31 mouse cellular contexts compared by ENCODE assay signal in the genomic region with DNA sequence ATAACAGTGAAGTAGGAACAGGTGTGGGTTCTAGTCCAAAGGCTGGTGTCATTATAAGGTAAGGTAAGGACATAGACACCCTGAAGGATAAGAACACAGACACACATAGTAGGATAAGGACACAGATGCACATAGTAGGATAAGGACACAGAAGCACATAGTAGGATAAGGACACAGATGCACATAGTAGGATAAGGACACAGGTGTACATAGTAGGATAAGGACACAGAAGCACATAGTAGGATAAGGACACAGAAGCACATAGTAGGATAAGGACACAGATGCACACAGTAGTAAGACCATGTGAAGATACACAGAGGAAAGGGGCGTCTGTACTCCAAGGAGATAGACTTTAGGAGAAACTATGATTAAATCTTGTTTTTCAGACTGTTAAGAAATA. TPM values are rescaled to one million over a fixed set of nuclear protein-coding genes. Genes with fewer than 3 reads are reported as not detected.
"Had no signal": no experiment of that assay in that cellular context is flagged by ENCODE, and none has a peak within 500 bp of the region (broad histone marks: within the 10 kb centered on the region; RNA-seq: fewer than 3 reads in every experiment).

No protein-coding gene starts in this region.

- H3K4me2 ChIP-seq: limb, embryonic 12.5 days; limb, embryonic 13.5 days; limb, embryonic 15.5 days; liver, embryonic 11.5 days; liver, embryonic 12.5 days; liver, embryonic 13.5 days; liver, embryonic 15.5 days; lung, embryonic 14.5 days; lung, embryonic 15.5 days; midbrain, embryonic 11.5 days; midbrain, embryonic 12.5 days; midbrain, embryonic 13.5 days; midbrain, embryonic 15.5 days; neural tube, embryonic 12.5 days had no signal

- H3K4me1 ChIP-seq: lung, embryonic 15.5 days had no signal

- DNase-seq: left cerebral cortex, postnatal 4 days; liver; liver, embryonic 13.5 days; liver, postnatal 0 days; lung, adult 18-20 months; lung, adult 2 months; lung, embryonic 14.5 days; lung, postnatal 10 days; lung, postnatal 14 days; lung, postnatal 36 days; lung, postnatal 4 days; midbrain, embryonic 14.5 days had no signal

- H3K36me3 ChIP-seq: limb, embryonic 10.5 days; limb, embryonic 12.5 days; limb, embryonic 13.5 days; limb, embryonic 15.5 days; liver, embryonic 12.5 days; liver, embryonic 13.5 days; liver, embryonic 15.5 days; lung, embryonic 15.5 days; midbrain, embryonic 10.5 days; midbrain, embryonic 12.5 days; midbrain, embryonic 13.5 days; midbrain, embryonic 15.5 days; neural tube, embryonic 12.5 days had no signal

- H3K27ac ChIP-seq: limb, embryonic 10.5 days; limb, embryonic 12.5 days; limb, embryonic 13.5 days; limb, embryonic 15.5 days; liver, embryonic 12.5 days; liver, embryonic 13.5 days; liver, embryonic 14.5 days; liver, embryonic 15.5 days; lung, embryonic 15.5 days; macrophage; midbrain, embryonic 10.5 days; midbrain, embryonic 12.5 days; midbrain, embryonic 13.5 days; midbrain, embryonic 15.5 days; neural tube, embryonic 12.5 days had no signal

- H3K27me3 ChIP-seq: limb, embryonic 13.5 days; limb, embryonic 15.5 days; liver, embryonic 13.5 days; lung, embryonic 15.5 days; megakaryocyte, embryonic 14.5 days; midbrain, embryonic 12.5 days; midbrain, embryonic 13.5 days; midbrain, embryonic 15.5 days; neural tube, embryonic 12.5 days had no signal

- H3K4me3 ChIP-seq: limb, embryonic 10.5 days; limb, embryonic 12.5 days; limb, embryonic 13.5 days; limb, embryonic 15.5 days; liver, embryonic 12.5 days; liver, embryonic 13.5 days; liver, embryonic 15.5 days; lung, embryonic 15.5 days; megakaryocyte, embryonic 14.5 days; midbrain, embryonic 10.5 days; midbrain, embryonic 12.5 days; midbrain, embryonic 13.5 days; midbrain, embryonic 15.5 days; myocyte; neural tube, embryonic 12.5 days had no signal

- H3K9ac ChIP-seq: limb, embryonic 12.5 days; limb, embryonic 13.5 days; limb, embryonic 15.5 days; liver, embryonic 12.5 days; liver, embryonic 13.5 days; liver, embryonic 14.5 days; liver, embryonic 15.5 days; liver, postnatal 0 days; lung, embryonic 14.5 days; lung, embryonic 15.5 days; midbrain, embryonic 12.5 days; midbrain, embryonic 13.5 days; midbrain, embryonic 15.5 days; neural tube, embryonic 12.5 days had no signal

- H3K9me3 ChIP-seq: limb, embryonic 10.5 days; limb, embryonic 12.5 days; limb, embryonic 13.5 days; limb, embryonic 15.5 days; liver, embryonic 12.5 days; liver, embryonic 13.5 days; liver, embryonic 15.5 days; lung, embryonic 15.5 days; megakaryocyte, embryonic 14.5 days; midbrain, embryonic 10.5 days; midbrain, embryonic 12.5 days; midbrain, embryonic 13.5 days; midbrain, embryonic 15.5 days; neural tube, embryonic 12.5 days had no signal

RNA-seq across cellular contexts. Expression of gene Pde7b, which starts 5.2 kb away (rescaled TPM):
- total RNA-seq: megakaryocyte-erythroid progenitor cell, adult 5-6 weeks had no signal
